Mouse (Mus musculus) bone marrow, adult 2 months (tissue): ENCODE results near the gene Glis3.

Source experiments
- CTCF ChIP-seq: fragments of 200-500 bp; IDR thresholded peaks from 2 replicates; pipeline ENCODE4 v1.5.1; 2011; ENCODE audit warnings: low read length, control low read depth; ENCODE audit not compliant: control insufficient read depth, insufficient read depth
- POLR2A ChIP-seq: fragments of 200-500 bp; IDR thresholded peaks from 2 replicates; pipeline ENCODE4 v1.6.1; 2011; ENCODE audit warnings: low read depth, mild to moderate bottlenecking, control low read depth, low read length, borderline replicate concordance; ENCODE audit not compliant: control insufficient read depth

GRCm38 (mm10) chr19:28529006-28529405 is 150.9 kb downstream of the Glis3 start:
- TF ChIP-seq POLR2A (no peak), CTCF (no peak)
